Mouse (Mus musculus) heart, postnatal 0 days (tissue): ENCODE data around the gene Ier3.

Source experiments
- CTCF ChIP-seq: IDR thresholded peaks from 2 replicates; pipeline ENCODE4 v1.5.1; 2016; ENCODE audit warnings: antibody characterized with exemption, control low read depth, low read depth
- EP300 ChIP-seq: IDR thresholded peaks from 2 replicates; pipeline ENCODE4 v1.6.1; 2016; ENCODE audit warnings: antibody characterized with exemption, low read depth

DNA sequence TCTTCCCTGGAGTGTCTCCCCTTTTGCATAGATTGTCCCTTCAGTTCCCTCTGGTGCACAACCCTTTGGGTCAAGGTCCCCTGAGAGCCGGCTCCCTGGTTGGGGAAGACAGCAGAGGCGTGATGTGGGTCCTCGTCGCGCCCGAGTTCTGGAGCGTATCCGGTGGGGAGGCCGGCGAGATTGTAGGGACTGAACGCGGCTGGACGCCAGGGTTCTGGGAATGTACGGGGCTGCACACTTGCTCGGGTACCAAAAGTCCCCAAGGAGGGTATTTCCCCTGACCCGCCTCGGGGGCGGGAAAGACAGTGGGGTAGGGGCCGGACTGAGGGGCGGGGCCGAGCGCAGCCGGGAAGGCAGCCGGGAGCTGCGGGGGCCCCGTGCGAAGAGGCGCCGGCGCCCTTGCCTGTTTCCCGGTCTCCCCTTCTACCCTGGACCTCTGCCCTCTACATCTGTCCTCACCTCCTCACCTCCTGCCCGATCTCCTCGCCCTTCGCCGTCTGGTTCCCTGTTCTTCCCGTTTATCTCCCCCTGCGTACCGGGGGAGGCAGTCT, 44.9 kb downstream of the Ier3 start:
- TF ChIP-seq CTCF (no peak), EP300 (no peak)
